In the genomic region with DNA sequence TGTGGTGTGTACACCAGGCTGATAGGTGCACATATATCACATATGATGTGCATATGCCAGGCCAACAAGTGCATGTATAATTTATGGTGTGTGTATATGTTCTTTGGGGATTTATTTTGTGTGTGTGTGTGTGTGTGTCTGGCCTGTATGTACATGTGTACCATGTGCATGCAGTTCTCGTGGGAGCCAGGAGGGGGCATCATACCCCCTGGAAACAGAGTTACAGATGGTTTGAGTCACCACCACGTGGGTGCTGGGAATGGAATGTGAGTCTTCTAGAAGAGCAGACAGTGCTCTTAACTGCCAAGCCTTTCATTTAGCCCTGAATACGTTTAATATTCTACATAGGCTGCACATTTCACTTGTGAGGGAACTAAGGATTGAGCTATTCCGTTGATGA, we compare ENCODE assay signal across 22 mouse cellular contexts.
DNase-seq lines count a peak whose midpoint lies in the region; ATAC-seq and TF ChIP-seq lines count a peak whose summit lies in the region.
"Had no signal": no experiment of that assay in that cellular context is flagged by ENCODE, and none has a peak within 500 bp of the region (broad histone marks: within the 10 kb centered on the region; RNA-seq: fewer than 3 reads in every experiment).

No protein-coding gene starts in this region.

- TF ChIP-seq CTCF in intestine, postnatal 0 days (IDR thresholded peaks at IDR 0.05; ENCODE audit: low read depth) = peak; percentile 40
- peak; percentile 41; the same call in 1 of the 2 replicates for TF ChIP-seq CTCF in liver, postnatal 0 days (IDR thresholded peaks at IDR 0.05; ENCODE audit: low read depth)
- peak; percentile 25 for TF ChIP-seq CTCF in ES-Bruce4 (IDR thresholded peaks at IDR 0.05; ENCODE audit: low read depth, low read length)

- TF ChIP-seq EP300 in liver, postnatal 0 days (IDR thresholded peaks at IDR 0.05; ENCODE audit: low read depth) = no peak
- TF ChIP-seq EP300 in ES-Bruce4 (IDR thresholded peaks at IDR 0.05; ENCODE audit: insufficient read depth, low read depth, low read length) = no peak

- no peaks in the 10 kb centered on the region for H3K27me3 ChIP-seq in intestine, postnatal 0 days (replicated peaks; ENCODE audit: control insufficient read depth, insufficient read depth, low read length)
- no peaks in the 10 kb centered on the region for H3K27me3 ChIP-seq in intestine, embryonic 15.5 days (replicated peaks)
- peaks cover 11% of the 10 kb centered on the region for H3K27me3 ChIP-seq in liver, postnatal 0 days (ENCODE audit: insufficient read depth, low read length)
- H3K27me3 ChIP-seq in liver, embryonic 11.5 days (replicated peaks; ENCODE audit: control insufficient read depth, insufficient read depth, low read length) = peaks cover 28% of the 10 kb centered on the region
- no peaks in the 10 kb centered on the region for H3K27me3 ChIP-seq in ES-Bruce4 (ENCODE audit: control insufficient read depth, insufficient read depth, low read length, poor library complexity, severe bottlenecking)
- H3K27me3 ChIP-seq: CH12.LX had no signal

- WGBS in intestine, postnatal 0 days = 83% methylated on average over 4 of the region's 4 CpGs
- 82% methylated on average over 4 of the region's 4 CpGs for whole genome bisulfite sequencing in intestine, embryonic 15.5 days
- 67% methylated on average over 4 of the region's 4 CpGs for WGBS in liver, postnatal 0 days (ENCODE audit: insufficient replicate concordance)
- WGBS in liver, embryonic 11.5 days = 66% methylated on average over 4 of the region's 4 CpGs

- H3K36me3 ChIP-seq in intestine, postnatal 0 days (ENCODE audit: control insufficient read depth, insufficient read depth) = no peaks in the 10 kb centered on the region
- H3K36me3 ChIP-seq in intestine, embryonic 15.5 days = no peaks in the 10 kb centered on the region
- H3K36me3 ChIP-seq in liver, postnatal 0 days (replicated peaks; ENCODE audit: insufficient read depth, low read length) = no peaks in the 10 kb centered on the region
- H3K36me3 ChIP-seq in liver, embryonic 11.5 days (ENCODE audit: control insufficient read depth, insufficient read depth, low read length) = no peaks in the 10 kb centered on the region
- no peaks in the 10 kb centered on the region for H3K36me3 ChIP-seq in ES-Bruce4 (ENCODE audit: control insufficient read depth, insufficient read depth, low read length, poor library complexity, severe bottlenecking)
- H3K36me3 ChIP-seq: heart, embryonic 12.5 days; hindbrain, embryonic 12.5 days; liver, embryonic 13.5 days; stomach, embryonic 15.5 days had no signal

- no peak for DNase-seq in liver, postnatal 0 days
- no peak for DNase-seq in liver, embryonic 11.5 days (ENCODE audit: low spot score)
- peak; percentile 58 for DNase-seq in ZHBTc4 (ENCODE audit: low read depth, low spot score)
- no peak for DNase-seq in adrenal gland, adult 2 months
- DNase-seq: B cell, adult 2 months; cerebellum, adult 18-20 months; cerebellum, postnatal 25 days; gastrocnemius, postnatal 10 days; heart, adult 11 months; heart, postnatal 10 days; layer of hippocampus, adult 9-11 months; liver, embryonic 13.5 days had no signal

- ATAC-seq in intestine, postnatal 0 days = no peak
- no peak for ATAC-seq in intestine, embryonic 15.5 days
- no peak for ATAC-seq in liver, postnatal 0 days
- ATAC-seq in liver, embryonic 11.5 days (replicated peaks; ENCODE audit: low FRiP score) = no peak
- ATAC-seq: forebrain, embryonic 14.5 days had no signal

- no peak overlapping the region for H3K4me2 ChIP-seq in intestine, postnatal 0 days (replicated peaks; ENCODE audit: low read depth)
- no peak overlapping the region for H3K4me2 ChIP-seq in intestine, embryonic 15.5 days (replicated peaks)
- no peak overlapping the region for H3K4me2 ChIP-seq in liver, postnatal 0 days (ENCODE audit: low read depth, low read length)
- H3K4me2 ChIP-seq in liver, embryonic 11.5 days = no peak overlapping the region
- H3K4me2 ChIP-seq: heart, embryonic 12.5 days; hindbrain, embryonic 12.5 days; liver, embryonic 13.5 days; midbrain, embryonic 11.5 days; stomach, embryonic 15.5 days had no signal

- no peak for TF ChIP-seq POLR2A in ES-Bruce4 (IDR thresholded peaks at IDR 0.05; ENCODE audit: insufficient read depth, low read length)

- H3K4me1 ChIP-seq in intestine, postnatal 0 days (replicated peaks; ENCODE audit: control insufficient read depth, insufficient read depth, low read length) = no peaks in the 10 kb centered on the region
- peaks cover 9% of the 10 kb centered on the region for H3K4me1 ChIP-seq in intestine, embryonic 15.5 days (replicated peaks)
- H3K4me1 ChIP-seq in liver, postnatal 0 days (ENCODE audit: insufficient read depth) = no peaks in the 10 kb centered on the region
- H3K4me1 ChIP-seq in liver, embryonic 11.5 days (replicated peaks; ENCODE audit: control insufficient read depth, insufficient read depth, low read length) = no peaks in the 10 kb centered on the region
- H3K4me1 ChIP-seq in ES-Bruce4 (ENCODE audit: control insufficient read depth, insufficient read depth, low read length) = no peaks in the 10 kb centered on the region
- H3K4me1 ChIP-seq: liver, embryonic 13.5 days had no signal

- no peak overlapping the region for H3K4me3 ChIP-seq in intestine, postnatal 0 days (ENCODE audit: low read depth, low read length)
- H3K4me3 ChIP-seq in intestine, embryonic 15.5 days (replicated peaks) = no peak overlapping the region
- H3K4me3 ChIP-seq in liver, postnatal 0 days (ENCODE audit: low read depth, low read length) = no peak overlapping the region
- no peak overlapping the region for H3K4me3 ChIP-seq in liver, embryonic 11.5 days (ENCODE audit: low read depth, low read length)
- H3K4me3 ChIP-seq in ES-Bruce4 (ENCODE audit: low read depth, low read length) = no peak overlapping the region
- H3K4me3 ChIP-seq: heart, embryonic 12.5 days; hindbrain, embryonic 12.5 days; left cerebral cortex, adult 2 months; liver, embryonic 13.5 days; stomach, embryonic 15.5 days had no signal

- H3K27ac ChIP-seq in intestine, postnatal 0 days (ENCODE audit: low read depth, low read length) = no peak overlapping the region
- H3K27ac ChIP-seq in intestine, embryonic 15.5 days = no peak overlapping the region
- H3K27ac ChIP-seq in liver, postnatal 0 days (ENCODE audit: low read depth) = no peak overlapping the region
- no peak overlapping the region for H3K27ac ChIP-seq in liver, embryonic 11.5 days (ENCODE audit: low read depth, low read length)
- no peak overlapping the region for H3K27ac ChIP-seq in ES-Bruce4 (ENCODE audit: insufficient read depth, low read length)
- H3K27ac ChIP-seq: left cerebral cortex, adult 2 months; liver, embryonic 13.5 days; stomach, embryonic 15.5 days had no signal

- 0 out of 2 replicates have a peak, but pooled peaks cover 3% of the 10 kb centered on the region for H3K9me3 ChIP-seq in intestine, postnatal 0 days (ENCODE audit: control insufficient read depth)
- no peaks in the 10 kb centered on the region for H3K9me3 ChIP-seq in intestine, embryonic 15.5 days
- H3K9me3 ChIP-seq in liver, postnatal 0 days (ENCODE audit: low read length) = no peaks in the 10 kb centered on the region
- H3K9me3 ChIP-seq in liver, embryonic 11.5 days (ENCODE audit: control insufficient read depth, low read length) = no peaks in the 10 kb centered on the region
- H3K9me3 ChIP-seq in ES-Bruce4 (replicated peaks; ENCODE audit: control insufficient read depth, insufficient read depth, low read length, poor library complexity, severe bottlenecking) = no peaks in the 10 kb centered on the region
- H3K9me3 ChIP-seq: hindbrain, embryonic 12.5 days; liver, embryonic 13.5 days; stomach, embryonic 15.5 days had no signal

- no peak overlapping the region for H3K9ac ChIP-seq in intestine, postnatal 0 days (ENCODE audit: low read depth, low read length)
- H3K9ac ChIP-seq in intestine, embryonic 15.5 days = no peak overlapping the region
- H3K9ac ChIP-seq in liver, postnatal 0 days (replicated peaks) = no peak overlapping the region
- H3K9ac ChIP-seq in liver, embryonic 11.5 days (ENCODE audit: low read depth, low read length) = no peak overlapping the region
- H3K9ac ChIP-seq in ES-Bruce4 (ENCODE audit: low read depth, poor library complexity, severe bottlenecking) = no peak overlapping the region
- H3K9ac ChIP-seq: hindbrain, embryonic 12.5 days; liver, embryonic 13.5 days; stomach, embryonic 15.5 days had no signal
